Mouse (Mus musculus): Measurements from ENCODE around the gene Crocc2.

Crocc2 gene

DNA sequence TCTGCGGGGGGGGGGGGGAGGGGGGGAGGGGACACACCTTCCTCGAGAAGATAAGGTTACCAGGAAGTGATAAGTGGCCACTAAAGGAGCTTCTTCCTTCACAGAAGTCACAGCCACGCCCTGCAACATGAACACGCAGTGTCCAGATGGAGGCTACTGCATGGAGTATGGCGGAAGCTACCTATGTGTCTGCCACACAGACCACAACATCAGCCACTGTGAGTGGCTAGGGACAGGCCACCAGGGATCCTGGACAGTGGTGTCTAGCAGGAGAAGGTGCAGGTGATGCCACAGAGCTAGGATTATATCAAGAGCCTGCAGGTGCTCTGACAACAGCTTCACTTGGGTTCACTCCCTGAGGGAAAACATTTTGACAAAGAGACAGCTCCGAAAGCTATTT lies 103.2 kb downstream of the Crocc2 start:
- no peak for DNase-seq (ENCODE audit: low spot score in 2 of 2)

DNA sequence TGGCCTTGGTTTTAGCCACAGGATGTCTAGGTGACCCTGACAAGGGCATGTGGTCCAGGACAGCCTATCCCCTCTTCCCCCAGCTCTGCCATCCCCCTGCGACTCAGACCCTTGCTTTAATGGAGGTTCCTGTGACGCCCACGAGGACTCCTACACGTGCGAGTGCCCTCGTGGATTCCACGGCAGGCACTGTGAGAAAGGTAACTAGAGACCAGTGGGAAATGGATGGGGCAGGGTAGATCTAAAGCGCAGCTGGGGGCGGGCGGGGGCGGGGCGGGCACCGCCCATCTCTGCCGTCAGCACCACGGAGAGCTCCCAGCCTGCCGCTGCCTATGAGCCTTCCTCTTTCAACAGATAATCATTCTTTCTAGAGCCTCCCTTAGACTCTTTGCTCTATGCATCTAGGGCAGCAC lies 103.9 kb downstream of the Crocc2 start:
- DNase-seq (ENCODE audit: low spot score in 2 of 2): peak in 1 of 2 experiments; percentile 20

DNA sequence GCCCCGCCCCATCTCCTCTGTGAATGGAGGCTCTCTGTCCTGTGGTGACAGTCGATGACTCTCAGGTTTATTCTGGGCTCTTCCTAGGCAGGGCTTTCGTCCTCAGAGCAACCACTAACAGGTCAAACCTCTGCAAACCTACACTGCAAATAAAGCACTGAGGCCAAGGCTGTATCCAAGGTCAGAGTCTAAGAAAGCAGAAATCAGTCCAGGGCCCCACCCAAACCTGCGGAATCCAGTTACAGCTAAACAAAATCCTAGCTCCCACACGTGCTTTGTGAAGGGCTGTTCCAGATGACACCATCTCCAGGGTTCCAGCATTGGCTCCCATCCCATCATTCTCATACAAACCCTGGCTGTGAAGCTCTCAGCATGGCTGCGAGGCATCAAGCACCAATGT lies 107.0 kb downstream of the Crocc2 start:
- DNase-seq (ENCODE audit: low spot score in 2 of 2): no peak

DNA sequence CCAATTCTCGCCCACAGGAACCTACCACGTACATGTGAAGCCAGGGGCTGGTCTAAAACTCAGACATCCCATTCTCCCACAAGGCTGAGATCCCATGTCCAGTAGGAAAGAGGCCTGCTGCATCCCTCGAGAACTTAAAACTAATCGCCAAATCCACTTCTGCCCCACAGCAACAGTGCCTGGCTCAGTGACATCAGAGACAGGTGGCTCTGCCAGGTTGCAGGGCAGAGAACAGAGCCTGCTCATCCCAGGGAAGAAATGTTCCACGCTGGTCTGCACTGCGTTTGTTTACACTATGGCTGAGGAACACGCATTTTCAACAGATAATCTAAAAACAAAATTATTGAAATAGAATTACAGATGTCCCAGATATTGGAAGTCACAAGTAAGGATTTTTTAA lies 108.5 kb downstream of the Crocc2 start:
- no peak for DNase-seq (ENCODE audit: low spot score in 2 of 2)

Measured in spleen, postnatal 14 days (tissue).